Mouse (Mus musculus) skeletal muscle tissue, postnatal 0 days (tissue): ENCODE measurements around the gene Foxp1. TPM values are rescaled to one million over a fixed set of nuclear protein-coding genes. Genes with fewer than 3 reads are reported as not detected.

Experiments used
- microRNA-seq, 2 experiments: library from miRNA; unstranded; fragments of <30 nt; microRNA quantifications; one replicate each; pipeline ENCODE4; 2016
- polyA plus RNA-seq: library from polyadenylated mRNA; unstranded; fragments of >200 nt; fragmentation: Nextera tagmentation; extraction: Ambion mirVana; gene quantifications from 2 replicates; pipeline ENCODE4 v1.2.1, GENCODE M21; 2015

Gene Foxp1
- 28.6 and 29.9 TPM in 2 replicates for polyA plus RNA-seq

GRCm38 (mm10) chr6:99522359-99523108 is at the start of gene Foxp1:
Gene Foxp1, minus strand, starts transcription at chr6:99522721.

Small RNA genes lying within 50 kb of the gene (microRNA-seq; reads per million reads assigned to microRNA genes)
- gene Gm22328 (0 to 0.10 reads per million in 2 experiments), gene Gm49348 (0 reads per million in 2 experiments)

Other genes with a start within 250 kb of the Foxp1 start
- gene Eif4e3, start 144.1 kb upstream of the Foxp1 start, polyA plus RNA-seq, result 9.5 and 9.7 TPM in 2 replicates
- gene Gm20696, start 144.1 kb upstream of the Foxp1 start, polyA plus RNA-seq, result 1.6 and 2.2 TPM in 2 replicates
- gene Gpr27, start 170.0 kb upstream of the Foxp1 start, polyA plus RNA-seq, result 1.4 TPM in 2 replicates
- gene Prok2, start 203.7 kb upstream of the Foxp1 start, polyA plus RNA-seq, result 0.26 TPM in 1 of 2 replicates, not detected in the other